Mouse (Mus musculus) left cerebral cortex, postnatal 14 days (tissue): Measurements from ENCODE around the gene Zfp444. TPM values are rescaled to one million over a fixed set of nuclear protein-coding genes. Genes with fewer than 3 reads are reported as not detected.

Experiments used
- DNase-seq, 2 experiments: peaks; one replicate each; pipeline ENCODE4 v3.0.0; 2021 to 2022; ENCODE audit warnings: low spot score in 2 of 2, mixed read lengths in 1 of 2
- intact Hi-C: fragments of 180-260 bp; cut with DNase I; formaldehyde crosslinking; loops from one replicate; pipeline ENCODE4 v1.15.1; 2025
- long read RNA-seq, 2 experiments: library from polyadenylated mRNA; stranded (forward); transcript quantifications; one replicate each; pipeline ENCODE4 v2.0.0; 2021
- total RNA-seq, 2 experiments: library from RNA; stranded (reverse); gene quantifications; 2 replicates each; pipeline ENCODE4 v1.2.3; 2021

Gene Zfp444
- total RNA-seq, result 10 to 100 TPM; 51.0 to 58.8 TPM
- long read RNA-seq, experiment 1, transcript Zfp444-203 (5 exons, 1,648 nt), result minor isoform, 8 of 54 reads
- long read RNA-seq, experiment 1, transcript Zfp444-201 (4 exons, 2,467 nt), result major isoform, 26 of 54 reads
- long read RNA-seq, experiment 1, partial matches to known transcripts, result 6 of 54 reads
- long read RNA-seq, experiment 1, other reads (novel, unspliced or antisense), result 14 of 54 reads
- long read RNA-seq, experiment 2, transcript Zfp444-201 (4 exons, 2,467 nt), result major isoform, 32 of 63 reads
- long read RNA-seq, experiment 2, transcript Zfp444-203 (5 exons, 1,648 nt), result minor isoform, 10 of 63 reads
- long read RNA-seq, experiment 2, partial matches to known transcripts, result 10 of 63 reads
- long read RNA-seq, experiment 2, other reads (novel, unspliced or antisense), result 11 of 63 reads

- intact Hi-C loops, result loop anchor here (1.0 to 5.0 kb wide), 3 partner anchors 16 to 1090 kb away; partner anchors contain the start of gene Epn1
- DNase-seq, result peak; percentile 99 to 100
Observed at GRCm38 (mm10) chr7:6172006-6172649, at the start of gene Zfp444. Gene Zfp444 (plus strand): TSS chr7:6172226.

GRCm38 (mm10) chr7:6126690-6127448, 45.2 kb upstream of the Zfp444 start:
- intact Hi-C loops, result loop anchor here (1.0 to 5.0 kb wide), 3 partner anchors 45 to 67 kb away; partner anchors contain the start of gene Zfp444
- peak; percentile 93 to 94 for DNase-seq

GRCm38 (mm10) chr7:6130346-6130745, 41.7 kb upstream of the Zfp444 start:
- no peak for DNase-seq
- intact Hi-C loops, result loop anchor here (10.0 kb wide), 1 partner anchor 154 kb away; the partner anchor contains the start of gene Zfp667

GRCm38 (mm10) chr7:6132646-6133045, 39.4 kb upstream of the Zfp444 start:
- intact Hi-C loops, result loop anchor here (10.0 kb wide), 1 partner anchor 152 kb away; the partner anchor contains the start of gene Zfp667

GRCm38 (mm10) chr7:6136497-6136896, 35.5 kb upstream of the Zfp444 start:
- intact Hi-C loops, result loop anchor here (10.0 kb wide), 1 partner anchor 148 kb away; the partner anchor contains the start of gene Zfp667
- no peak for DNase-seq

More at GRCm38 (mm10) chr7:6132646-6133045, 39.4 kb upstream of the Zfp444 start:
- DNase-seq, result no peak

- DNase-seq, result no peak
- intact Hi-C loops, result loop anchor here (10.0 kb wide), 1 partner anchor 146 kb away; the partner anchor contains the start of gene Zfp667
Observed at GRCm38 (mm10) chr7:6139295-6139694, 32.7 kb upstream of the Zfp444 start.

GRCm38 (mm10) chr7:6143991-6144531, 28.0 kb upstream of the Zfp444 start:
- intact Hi-C loops, result no loop called here
- peak in 1 of 2 experiments; percentile 56 for DNase-seq

GRCm38 (mm10) chr7:6145423-6146188, 26.4 kb upstream of the Zfp444 start:
- intact Hi-C loops, result no loop called here
- peak in 1 of 2 experiments; percentile 58 for DNase-seq

- intact Hi-C loops, result no loop called here
Observed at GRCm38 (mm10) chr7:6146194-6146981, 25.6 kb upstream of the Zfp444 start.

GRCm38 (mm10) chr7:6146982-6147325, 25.1 kb upstream of the Zfp444 start:
- no peak for DNase-seq
- intact Hi-C loops, result no loop called here

More at GRCm38 (mm10) chr7:6146194-6146981, 25.6 kb upstream of the Zfp444 start:
- no peak for DNase-seq

- intact Hi-C loops, result no loop called here
- no peak for DNase-seq
Observed at GRCm38 (mm10) chr7:6147688-6148087, 24.3 kb upstream of the Zfp444 start.

- intact Hi-C loops, result no loop called here
Observed at GRCm38 (mm10) chr7:6151266-6151665, 20.8 kb upstream of the Zfp444 start.

GRCm38 (mm10) chr7:6152036-6152435, 20.0 kb upstream of the Zfp444 start:
- no peak for DNase-seq
- intact Hi-C loops, result no loop called here

More at GRCm38 (mm10) chr7:6151266-6151665, 20.8 kb upstream of the Zfp444 start:
- DNase-seq, result no peak

- DNase-seq, result no peak
- intact Hi-C loops, result no loop called here
Observed at GRCm38 (mm10) chr7:6153131-6153530, 18.9 kb upstream of the Zfp444 start.

- DNase-seq, result no peak
- intact Hi-C loops, result no loop called here
Observed at GRCm38 (mm10) chr7:6154164-6154563, 17.9 kb upstream of the Zfp444 start.

GRCm38 (mm10) chr7:6155031-6155872, 16.8 kb upstream of the Zfp444 start:
- intact Hi-C loops, result no loop called here

More at GRCm38 (mm10) chr7:6155031-6155872, 16.8 kb upstream of the Zfp444 start:
- peak; percentile 74 to 83 for DNase-seq
